Mouse (Mus musculus) thymus, adult 2 months (tissue): ENCODE data around the gene Celf1. TPM values are rescaled to one million over a fixed set of nuclear protein-coding genes. Genes with fewer than 3 reads are reported as not detected.

Source experiments
- DNase-seq: peaks from one replicate; pipeline ENCODE4 v3.0.0; 2021
- H3K27ac ChIP-seq: fragments of 200-500 bp; 2 replicates; pipeline ENCODE4 v1.5.1; 2012; ENCODE audit warnings: low read length, control low read depth; ENCODE audit not compliant: control insufficient read depth, insufficient read depth
- H3K27me3 ChIP-seq: fragments of 200-500 bp; 2 replicates; pipeline ENCODE4 v1.6.1; 2012; ENCODE audit warnings: mild to moderate bottlenecking, low read length, moderate library complexity, mixed read lengths; ENCODE audit not compliant: control insufficient read depth, insufficient read depth
- H3K36me3 ChIP-seq: fragments of 200-500 bp; 2 replicates; pipeline ENCODE4 v1.6.1; 2012; ENCODE audit warnings: mild to moderate bottlenecking, low read length, moderate library complexity; ENCODE audit not compliant: control insufficient read depth, insufficient read depth
- H3K4me1 ChIP-seq: fragments of 200-500 bp; replicated peaks from 2 replicates; pipeline ENCODE4 v1.6.1; 2012; ENCODE audit warnings: low read length; ENCODE audit not compliant: control insufficient read depth, insufficient read depth
- H3K4me3 ChIP-seq: fragments of 200-500 bp; 2 replicates; pipeline ENCODE4 v1.5.1; 2012; ENCODE audit warnings: mild to moderate bottlenecking, low read length, control low read depth, moderate library complexity; ENCODE audit not compliant: control insufficient read depth, insufficient read depth
- CTCF ChIP-seq: fragments of 200-500 bp; IDR thresholded peaks from 2 replicates; pipeline ENCODE4 v1.5.1; 2012; ENCODE audit warnings: mild to moderate bottlenecking, control low read depth, low read length, moderate library complexity, borderline replicate concordance; ENCODE audit not compliant: control insufficient read depth, poor library complexity, insufficient read depth; ENCODE audit errors: extremely low read depth
- POLR2A ChIP-seq: fragments of 200-500 bp; IDR thresholded peaks from 2 replicates; pipeline ENCODE4 v1.6.1; 2012; ENCODE audit warnings: mild to moderate bottlenecking, low read length, control low read depth, moderate library complexity; ENCODE audit not compliant: control insufficient read depth, poor library complexity, insufficient read depth; ENCODE audit errors: extremely low read depth
- WGBS: fragments of 180-500 bp; shearing (Covaris S2); methylation state at CpG from one replicate; pipeline ENCODE4 v1.1.7; 2018; 5-methylcytosine and 5-hydroxymethylcytosine counted together
- polyA plus RNA-seq: library from polyadenylated mRNA; depleted of rRNA; stranded (reverse); fragments of >200 nt; gene quantifications from 2 replicates; pipeline ENCODE4 v1.2.3, GENCODE M21; 2012

Celf1 gene
- polyA plus RNA-seq, 1 experiment: 92.7 TPM

DNA sequence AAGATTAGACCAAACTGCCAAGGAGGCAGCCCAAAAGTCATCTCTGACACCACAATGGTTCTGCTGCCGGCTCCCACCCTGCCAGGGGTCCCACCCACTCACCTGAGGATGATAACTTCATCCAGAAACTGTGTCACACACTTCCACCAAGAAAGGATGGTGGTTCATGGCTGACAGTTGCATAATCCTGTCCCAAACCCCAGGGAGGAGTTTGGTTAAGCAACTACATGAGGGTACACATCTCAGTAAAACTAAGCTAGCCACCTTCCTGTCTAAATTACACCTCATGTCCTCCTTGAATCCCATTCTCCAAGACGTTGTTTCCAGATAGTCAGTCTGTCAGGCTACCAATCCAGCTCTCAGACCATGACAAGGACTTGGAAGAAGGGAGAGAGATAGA, 7.9 kb upstream of the Celf1 start:
- TF ChIP-seq POLR2A (no peak), CTCF (no peak)
- Histone ChIP-seq H3K27me3 (no peaks in the 10 kb centered on the region), H3K36me3 (no peaks in the 10 kb centered on the region), H3K27ac (no peak overlapping the region), H3K4me1 (no peaks in the 10 kb centered on the region), H3K4me3 (no peak overlapping the region)
- 78% methylated on average over 2 of the region's 2 CpGs for WGBS
- DNase-seq: no peak

DNA sequence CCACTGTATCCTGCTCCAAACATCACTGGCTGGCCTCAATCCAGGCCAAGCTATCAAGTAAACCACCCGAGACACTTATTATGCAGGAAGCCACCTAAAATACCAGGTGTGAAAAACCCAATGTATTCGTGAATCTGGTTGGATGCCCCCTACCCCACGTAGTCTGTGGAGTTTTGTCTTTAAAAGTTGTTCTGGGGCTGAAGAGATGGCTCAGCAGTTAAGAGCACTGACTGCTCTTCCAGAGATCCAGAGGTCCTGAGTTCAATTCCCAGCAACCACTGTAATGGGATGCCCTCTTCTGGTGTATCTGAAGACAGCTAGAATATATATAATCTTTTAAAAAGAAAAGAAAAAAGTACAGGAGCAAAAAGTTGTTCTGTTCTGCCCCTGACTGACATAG, 1.8 kb upstream of the Celf1 start:
- Histone ChIP-seq H3K27me3 (no peaks in the 10 kb centered on the region), H3K27ac (no peak overlapping the region), H3K4me3 (no peak overlapping the region), H3K36me3 (no peaks in the 10 kb centered on the region), H3K4me1 (peaks cover 8% of the 10 kb centered on the region; the same call in 1 of the 2 replicates)
- TF ChIP-seq CTCF: no peak
- TF ChIP-seq POLR2A: no peak
- WGBS: 73% methylated on average over 3 of the region's 3 CpGs
- DNase-seq: no peak

DNA sequence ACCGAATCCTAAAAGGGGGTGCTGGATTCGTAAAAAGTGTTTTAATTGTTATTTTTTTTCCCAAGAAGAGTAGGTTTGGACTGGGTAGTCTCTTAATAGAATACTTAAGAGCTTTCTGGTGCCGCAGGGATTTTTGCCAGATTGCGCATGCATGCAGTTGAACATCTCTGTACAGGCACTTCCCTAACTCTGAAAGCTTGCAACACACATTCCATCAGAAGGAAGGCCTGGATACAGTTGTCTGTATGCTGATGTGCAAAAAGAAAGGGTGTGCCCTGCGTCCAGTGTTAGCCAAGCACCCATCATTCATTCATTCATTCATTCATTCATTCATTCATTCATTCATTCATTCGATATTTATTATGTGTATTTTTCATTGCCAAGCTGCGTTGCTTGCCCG, 432 bp upstream of the Celf1 start:
- no peak for DNase-seq
- H3K4me3 ChIP-seq: peak overlapping the region; percentile 37
- H3K4me1 ChIP-seq: peaks cover 8% of the 10 kb centered on the region; the same call in 1 of the 2 replicates
- no peak for TF ChIP-seq CTCF
- TF ChIP-seq POLR2A: no peak
- H3K36me3 ChIP-seq: no peaks in the 10 kb centered on the region
- 45% methylated on average over 8 of the region's 8 CpGs for WGBS
- H3K27me3 ChIP-seq: no peaks in the 10 kb centered on the region
- no peak overlapping the region for H3K27ac ChIP-seq

GRCm38 (mm10) chr2:90941744-90942143, 1.6 kb downstream of the Celf1 start:
- no peak overlapping the region for H3K4me3 ChIP-seq
- H3K4me1 ChIP-seq: peaks cover 8% of the 10 kb centered on the region; the same call in 1 of the 2 replicates
- no peak for DNase-seq
- 67% methylated on average over 2 of the region's 2 CpGs for WGBS
- no peaks in the 10 kb centered on the region for H3K36me3 ChIP-seq
- TF ChIP-seq POLR2A: no peak
- TF ChIP-seq CTCF: no peak
- H3K27ac ChIP-seq: no peak overlapping the region
- H3K27me3 ChIP-seq: no peaks in the 10 kb centered on the region

- peaks cover 8% of the 10 kb centered on the region for H3K4me1 ChIP-seq
- H3K27ac ChIP-seq: no peak overlapping the region
- 94% methylated on average over 5 of the region's 5 CpGs for WGBS
- no peaks in the 10 kb centered on the region for H3K36me3 ChIP-seq
- no peaks in the 10 kb centered on the region for H3K27me3 ChIP-seq
- H3K4me3 ChIP-seq: no peak overlapping the region
- no peak for TF ChIP-seq CTCF
- no peak for TF ChIP-seq POLR2A
- DNase-seq: no peak
Measured at GRCm38 (mm10) chr2:90950149-90950548, 10.0 kb downstream of the Celf1 start.

GRCm38 (mm10) chr2:90950582-90951194, 10.5 kb downstream of the Celf1 start:
- TF ChIP-seq POLR2A (no peak), CTCF (no peak)
- Histone ChIP-seq H3K4me3 (no peak overlapping the region), H3K27me3 (no peaks in the 10 kb centered on the region), H3K36me3 (no peaks in the 10 kb centered on the region), H3K4me1 (peaks cover 8% of the 10 kb centered on the region), H3K27ac (no peak overlapping the region)
- DNase-seq: no peak

- Histone ChIP-seq H3K4me1 (peaks cover 8% of the 10 kb centered on the region), H3K27me3 (no peaks in the 10 kb centered on the region), H3K36me3 (no peaks in the 10 kb centered on the region), H3K27ac (no peak overlapping the region), H3K4me3 (no peak overlapping the region)
- TF ChIP-seq POLR2A: no peak
- no peak for TF ChIP-seq CTCF
- WGBS: 93% methylated on average over 3 of the region's 3 CpGs
- DNase-seq: no peak
Measured at GRCm38 (mm10) chr2:90953461-90953860, 13.3 kb downstream of the Celf1 start.
